Mouse (Mus musculus) kidney, adult 18-20 months (tissue): ENCODE measurements around the gene Cutc.

Source experiments
- DNase-seq: peaks from one replicate; pipeline ENCODE4 v3.0.0; 2021

Cutc gene

DNA sequence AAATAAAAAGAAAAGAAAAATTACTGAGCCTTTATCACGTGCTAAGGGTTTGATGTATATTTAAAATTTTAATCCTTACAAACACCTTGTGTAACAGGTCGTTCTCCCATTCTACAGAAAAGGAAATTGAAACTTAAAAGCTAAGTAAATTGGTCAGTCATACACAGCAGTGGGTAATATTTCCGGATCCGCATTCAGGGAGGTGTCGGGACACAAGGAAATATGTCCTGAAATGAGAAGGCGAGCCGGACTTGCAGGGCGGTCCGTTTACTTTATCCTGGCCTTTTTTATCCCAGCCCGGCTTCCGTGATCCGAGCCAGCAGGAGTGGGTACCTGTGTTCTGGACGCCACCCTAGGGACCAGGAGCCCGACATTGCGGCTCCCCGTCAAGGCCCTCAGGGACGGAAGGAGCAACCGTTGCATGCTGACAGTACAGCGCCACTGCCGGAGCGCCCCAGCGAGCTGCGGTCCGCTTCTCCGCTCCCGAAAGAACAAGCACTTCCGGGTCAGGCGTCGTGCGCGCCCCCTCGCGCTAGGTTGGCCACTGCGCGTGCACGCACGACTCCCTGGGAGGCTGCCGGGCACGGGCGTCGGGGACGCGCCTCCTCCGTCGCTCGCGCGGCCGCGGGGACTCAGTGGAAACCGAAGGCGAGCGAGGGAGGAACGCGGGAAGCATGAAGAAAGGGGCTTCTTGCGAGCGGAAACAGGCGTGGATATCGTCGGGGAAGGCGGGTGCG lies at the start of gene Cutc, which contains the start of gene Cox15:
TSS of gene Cutc (plus strand) at position 508 of the 737 bp plus-strand sequence.
TSS of gene Cox15 (minus strand) at position 512 of the 737 bp plus-strand sequence.
- peak; percentile 98 for DNase-seq

DNA sequence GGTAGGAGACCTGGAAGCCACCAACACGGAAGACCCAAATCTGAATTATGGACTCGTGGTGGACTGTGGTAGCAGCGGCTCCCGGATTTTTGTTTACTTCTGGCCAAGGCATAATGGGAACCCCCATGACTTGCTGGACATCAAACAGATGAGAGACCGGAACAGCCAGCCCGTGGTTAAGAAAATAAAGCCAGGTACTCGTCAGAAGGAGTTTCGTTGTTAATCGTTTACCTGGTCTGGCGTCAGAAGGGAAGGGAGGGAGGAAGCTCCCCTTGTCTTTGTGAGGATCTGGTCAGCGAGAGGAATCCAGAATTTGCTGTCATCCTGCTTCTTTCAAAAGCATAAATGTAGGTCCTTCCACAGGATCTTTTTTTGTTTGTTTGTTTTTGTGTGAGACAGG lies 48.6 kb upstream of the Cutc start:
- peak; percentile 60 for DNase-seq

DNA sequence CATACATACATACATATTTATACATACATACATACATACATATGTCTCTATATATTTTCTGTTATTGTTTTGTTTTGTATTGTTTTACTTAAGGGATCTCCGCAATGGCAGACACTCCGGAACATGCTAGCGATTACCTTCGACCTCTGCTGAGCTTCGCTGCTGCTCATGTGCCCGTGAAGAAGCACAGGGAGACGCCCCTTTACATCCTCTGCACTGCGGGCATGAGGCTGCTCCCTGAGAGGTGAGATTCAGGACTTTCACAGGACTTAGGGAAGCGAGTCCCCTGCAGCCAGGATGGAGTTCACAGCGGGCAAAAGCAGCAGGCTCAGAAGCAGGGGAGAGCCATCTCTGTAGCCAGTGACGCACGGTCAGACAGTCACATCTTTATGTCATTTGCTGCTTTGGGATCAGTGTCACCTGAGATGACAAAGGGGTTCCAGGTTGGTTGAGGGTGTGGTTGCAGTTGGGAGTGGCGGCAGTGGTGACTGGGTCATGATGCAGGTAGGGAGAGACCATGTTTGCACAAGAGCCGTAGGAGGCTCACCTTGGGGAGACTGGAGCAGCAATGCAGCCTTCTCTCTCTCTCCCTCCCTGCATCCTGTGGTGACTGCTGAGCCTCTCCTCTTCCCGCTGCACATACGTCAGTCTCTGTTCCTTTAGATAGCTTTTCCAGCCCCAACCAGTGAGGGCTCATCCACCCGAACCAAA lies 47.9 kb upstream of the Cutc start:
- DNase-seq, result no peak

DNA sequence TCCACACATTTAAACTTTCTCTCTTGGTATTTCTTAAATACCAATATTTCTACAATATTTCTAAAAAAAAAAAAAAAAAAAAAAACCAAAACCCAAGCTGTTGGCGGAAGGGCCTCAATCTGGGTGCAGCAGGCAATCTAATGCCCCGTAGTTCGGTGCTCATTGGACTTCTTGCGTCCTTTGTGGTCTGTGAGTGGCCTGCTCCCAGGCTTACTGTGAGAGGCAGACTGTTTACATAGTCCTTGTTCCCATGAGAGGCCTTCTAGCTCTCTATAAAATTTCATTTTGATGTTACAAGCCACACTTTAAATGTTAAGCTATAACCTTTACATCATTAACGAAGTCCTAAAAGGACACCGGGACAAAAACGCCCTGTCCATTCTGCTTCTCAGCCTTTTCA lies 44.6 kb upstream of the Cutc start:
- DNase-seq, result no peak

DNA sequence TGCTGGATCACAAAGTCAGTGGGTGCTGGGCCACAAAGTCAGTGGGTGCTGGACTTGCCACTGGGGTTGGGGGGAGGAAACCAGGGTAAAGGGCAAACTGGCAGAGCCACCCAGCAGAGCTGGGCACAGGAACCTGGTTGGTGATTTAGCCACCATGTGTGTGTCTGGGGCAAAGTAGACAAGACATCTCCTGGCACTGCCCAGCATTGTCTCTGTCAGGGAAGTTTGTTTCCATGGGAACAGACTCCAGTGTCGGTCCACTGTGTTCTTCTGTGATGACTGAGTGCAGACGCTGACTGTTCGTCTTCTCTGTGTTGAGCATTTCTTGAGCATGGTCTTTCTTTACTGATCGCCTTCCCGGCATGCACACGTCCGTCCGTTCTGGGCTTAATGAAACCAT lies 43.5 kb upstream of the Cutc start:
- DNase-seq, result no peak

DNA sequence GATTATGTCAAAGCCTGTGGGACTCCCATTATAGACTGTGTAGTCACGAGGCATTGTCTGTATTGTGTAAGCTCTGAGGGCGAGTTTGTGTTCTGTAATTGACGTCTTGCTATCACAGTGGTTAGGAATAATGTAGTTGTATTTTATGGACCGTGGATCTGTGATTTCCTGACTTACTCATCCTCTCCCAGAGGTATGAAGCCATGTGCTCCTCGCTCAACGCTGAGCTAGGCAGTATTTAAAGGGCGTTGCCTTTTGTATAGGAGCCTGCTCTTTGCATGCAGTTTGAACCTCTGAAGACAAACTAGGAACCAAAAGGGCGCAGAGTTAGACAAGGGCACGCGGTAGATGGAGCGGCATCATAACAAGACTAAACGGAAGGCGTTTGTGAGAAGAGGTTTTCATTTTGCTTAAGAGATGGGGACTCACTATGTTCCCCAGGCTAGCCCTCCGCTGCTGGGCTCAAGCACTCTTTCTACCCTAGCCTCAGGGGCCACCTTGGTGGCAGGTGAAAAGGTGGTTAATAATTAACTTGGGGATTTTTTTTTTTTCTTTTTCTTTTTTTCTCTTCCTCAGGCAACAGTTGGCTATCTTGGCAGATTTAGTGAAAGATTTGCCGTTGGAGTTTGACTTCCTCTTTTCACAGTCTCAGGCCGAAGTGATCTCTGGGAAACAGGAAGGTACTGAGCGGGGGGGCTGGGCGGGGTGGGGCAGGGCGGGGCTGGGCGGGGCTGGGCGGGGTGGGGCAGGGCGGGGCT lies 41.5 kb upstream of the Cutc start:
- DNase-seq, result peak; percentile 38

DNA sequence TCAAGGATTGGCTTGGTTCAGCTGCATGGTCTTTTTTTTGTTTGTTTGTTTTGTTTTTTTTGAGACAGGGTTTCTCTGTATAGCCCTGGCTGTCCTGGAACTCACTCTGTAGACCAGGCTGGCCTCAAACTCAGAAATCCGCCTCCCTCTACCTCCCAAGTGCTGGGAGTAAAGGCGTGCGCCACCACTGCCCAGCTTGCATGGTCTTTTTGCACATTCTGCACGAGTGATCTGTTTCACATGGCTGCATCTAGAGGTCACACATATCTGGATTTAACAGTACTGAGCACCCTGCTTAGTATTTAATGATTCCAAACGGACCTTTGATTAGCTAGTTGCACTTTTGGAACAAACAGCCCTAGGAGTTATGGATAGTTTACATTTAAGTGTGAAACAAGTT lies 40.8 kb upstream of the Cutc start:
- DNase-seq, result no peak

DNA sequence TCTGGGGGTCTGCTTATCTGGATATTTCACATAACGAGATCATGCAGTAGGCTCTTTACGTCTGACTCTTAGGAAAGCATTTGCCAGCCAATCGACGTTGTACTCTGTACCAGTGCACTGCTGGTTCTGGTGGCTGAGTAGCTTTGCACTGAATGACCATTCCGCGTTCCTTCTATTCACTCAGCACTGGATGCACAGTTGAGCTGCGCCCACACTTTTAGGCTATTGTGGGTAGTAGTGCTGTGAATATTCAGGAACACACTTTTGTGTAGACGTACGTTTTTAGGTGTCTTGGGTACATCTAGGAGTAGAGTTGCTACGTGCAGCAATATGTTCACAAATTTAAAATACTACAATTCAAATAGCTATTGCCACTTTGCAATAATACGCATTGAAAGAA lies 32.7 kb upstream of the Cutc start:
- DNase-seq, result no peak

DNA sequence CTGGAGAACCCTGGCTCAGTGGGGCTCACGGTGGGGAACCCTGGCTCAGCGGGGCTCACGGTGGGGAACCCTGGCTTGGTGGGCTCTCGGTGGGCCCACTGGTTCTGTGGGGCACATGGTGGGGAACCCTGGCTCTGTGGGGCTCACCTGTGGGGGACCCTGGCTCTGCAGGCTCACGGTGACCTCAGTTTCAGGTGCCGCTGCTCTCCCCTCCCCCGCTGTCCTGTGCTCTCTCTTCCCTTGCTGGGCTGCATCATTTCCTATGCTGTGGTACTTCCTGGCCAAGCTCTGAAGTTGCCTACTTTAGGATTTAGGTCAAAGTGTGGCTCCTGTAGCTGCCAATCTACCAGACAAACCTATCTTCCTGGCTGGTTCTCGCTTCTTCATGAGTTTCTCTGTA lies 29.9 kb upstream of the Cutc start:
- DNase-seq, result no peak

DNA sequence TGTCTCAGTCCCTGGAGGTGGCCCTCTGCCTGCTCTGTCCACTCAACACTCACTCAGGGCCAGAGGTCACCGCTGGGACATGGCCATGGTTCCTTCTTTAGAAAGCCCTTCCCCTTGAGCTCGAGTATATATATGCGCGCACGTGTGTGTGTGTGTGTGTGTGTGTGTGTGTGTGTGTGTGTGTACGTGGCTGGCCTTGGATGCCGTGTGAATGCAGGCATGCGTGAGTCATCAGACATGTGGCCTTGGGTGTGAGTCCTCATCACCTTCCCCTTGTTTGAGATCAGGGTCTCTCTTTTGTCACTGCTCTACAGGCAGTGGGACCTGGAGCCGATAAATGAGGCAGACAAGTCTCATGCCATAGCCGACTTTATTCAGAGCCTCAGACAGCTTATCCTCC lies 29.3 kb upstream of the Cutc start:
- DNase-seq, result no peak

DNA sequence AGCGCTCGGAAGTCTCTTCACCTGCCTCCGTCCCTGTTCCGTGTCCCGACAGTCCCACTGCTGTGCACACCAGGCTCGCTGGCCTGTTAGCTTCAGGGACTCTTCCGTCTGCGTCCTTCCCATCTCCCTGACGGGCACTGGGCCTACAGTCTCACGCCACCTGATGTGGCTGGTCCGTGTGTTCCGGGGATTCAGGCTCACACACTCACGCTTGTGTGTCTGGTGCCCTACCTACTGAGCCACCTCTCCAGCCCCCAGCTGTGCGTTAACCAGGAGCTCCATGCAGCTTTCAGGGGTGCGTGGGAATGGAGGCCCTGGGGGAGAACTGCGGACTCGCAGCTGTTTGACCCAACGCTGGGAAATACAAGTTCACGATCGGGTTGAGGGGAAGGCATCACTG lies 28.6 kb upstream of the Cutc start:
- DNase-seq, result no peak

DNA sequence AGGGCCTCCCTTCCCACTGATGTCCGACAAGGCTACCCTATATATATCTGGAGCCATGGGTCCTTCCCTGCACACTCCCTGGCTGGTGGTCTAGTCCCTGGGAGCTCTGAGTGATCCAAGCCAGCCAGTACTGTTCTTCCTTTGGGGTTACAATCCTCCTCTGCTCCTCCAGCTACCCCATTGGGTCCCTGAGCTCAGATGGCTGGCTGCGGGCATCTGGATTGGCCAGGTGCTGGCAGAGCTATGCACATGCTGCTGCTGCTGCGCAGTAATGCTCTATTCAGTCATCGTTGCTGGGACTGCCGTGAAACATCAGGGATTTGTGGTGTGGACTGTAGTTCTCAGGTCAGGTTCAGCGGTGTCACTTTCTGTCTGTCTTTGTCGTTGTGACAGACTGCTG lies 28.0 kb upstream of the Cutc start:
- no peak for DNase-seq

DNA sequence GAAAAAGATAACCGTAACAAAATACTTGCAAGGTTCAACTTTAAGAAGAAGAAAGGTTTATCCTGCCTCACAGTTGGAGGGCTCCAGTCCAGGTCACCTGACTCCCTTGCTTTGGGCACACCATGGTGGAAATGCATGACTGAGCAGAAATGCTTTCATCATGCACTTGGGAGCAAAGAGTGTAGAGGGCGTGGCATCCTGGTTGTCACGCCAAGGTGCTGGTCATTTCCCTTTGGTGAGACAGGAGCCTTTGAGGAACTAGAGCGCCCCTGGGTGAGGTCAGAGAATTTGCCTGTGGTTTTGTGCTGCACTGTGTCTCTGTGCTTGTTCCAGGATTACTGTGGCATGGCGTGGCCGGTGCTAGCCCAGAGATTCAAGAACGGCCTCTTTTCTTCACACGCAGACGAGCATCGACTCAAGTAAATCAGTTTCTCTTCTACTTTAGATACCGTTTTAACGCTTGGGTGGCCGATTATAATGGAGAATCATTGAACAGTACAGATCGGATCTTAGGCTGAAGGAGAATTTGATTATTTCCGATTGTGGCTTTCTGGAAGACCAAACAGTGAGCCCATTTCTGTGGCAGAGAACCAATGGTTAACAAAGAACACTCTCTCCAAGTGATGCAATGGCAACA lies 26.2 kb upstream of the Cutc start:
- no peak for DNase-seq

DNA sequence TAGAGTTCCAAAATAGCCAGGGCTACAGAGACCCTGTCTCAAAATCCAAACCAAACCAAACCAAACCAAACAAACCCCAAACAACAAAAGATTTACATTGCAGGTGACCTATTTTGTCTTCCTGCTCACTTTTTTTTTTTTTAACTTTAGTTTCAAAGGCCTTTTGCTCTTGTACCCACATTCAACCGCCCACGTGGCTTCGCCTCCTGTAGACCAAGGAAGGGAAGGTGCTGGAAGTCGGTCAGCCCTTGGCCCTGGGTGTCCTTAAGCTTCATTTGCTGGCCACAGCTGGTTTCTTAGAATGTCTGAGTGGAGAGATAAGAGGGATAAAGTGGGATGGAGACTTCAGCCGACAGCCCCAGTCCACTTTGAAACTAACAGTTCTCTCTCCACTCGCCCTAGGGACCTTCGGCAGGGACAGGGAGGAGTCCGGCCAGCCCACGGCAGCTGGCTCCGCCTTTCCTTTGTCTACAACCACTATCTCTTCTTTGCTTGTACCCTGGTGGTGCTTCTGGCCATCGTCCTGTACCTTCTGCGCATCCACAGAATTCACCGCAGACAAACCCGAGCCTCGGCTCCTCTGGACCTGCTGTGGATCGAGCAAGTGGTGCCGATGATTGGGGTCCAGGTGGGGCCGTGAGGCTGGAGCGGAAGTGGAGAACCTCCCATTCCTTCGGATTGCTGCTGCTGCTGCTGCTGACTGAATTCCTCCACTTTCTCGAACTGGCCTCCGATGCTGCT lies 23.3 kb upstream of the Cutc start:
- no peak for DNase-seq

DNA sequence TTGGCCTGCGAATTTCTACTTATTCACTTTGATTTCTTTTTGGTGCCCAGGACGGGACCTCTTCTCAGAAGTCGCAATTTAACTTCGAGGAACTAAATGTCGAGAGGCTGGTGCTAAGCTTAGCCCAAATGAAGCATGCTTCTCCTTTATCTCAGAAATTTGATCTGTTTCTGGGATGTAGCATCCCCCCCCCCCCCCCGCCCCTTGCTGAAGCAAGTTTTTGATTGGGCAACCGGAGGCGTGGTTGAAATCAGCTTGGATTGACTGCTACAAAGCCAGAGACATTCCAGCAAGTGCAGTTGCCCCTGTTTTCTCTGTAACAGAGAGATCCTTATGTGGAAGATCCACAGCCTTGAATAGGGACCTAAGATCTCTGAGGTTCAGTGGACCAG lies 22.8 kb upstream of the Cutc start:
- no peak for DNase-seq

DNA sequence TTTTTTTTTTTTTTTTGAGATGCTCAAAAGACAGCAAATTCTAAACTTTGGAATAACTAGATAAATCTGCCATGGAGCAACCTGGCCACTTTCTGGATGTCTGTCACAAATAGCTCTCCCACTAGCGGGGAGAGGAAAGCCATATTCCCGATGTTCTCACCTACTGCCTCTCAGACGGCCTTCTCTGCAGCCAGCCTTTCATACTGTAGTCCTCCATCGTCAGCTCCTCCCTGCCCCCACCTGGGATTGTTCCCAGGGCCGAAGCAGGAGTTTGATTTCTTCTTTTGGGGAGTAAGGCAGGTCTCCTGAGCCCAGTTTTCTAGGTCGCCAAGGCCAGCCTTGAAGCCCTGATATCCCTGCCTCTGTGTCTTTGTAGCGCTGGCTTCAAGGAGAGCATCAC lies 21.6 kb upstream of the Cutc start:
- no peak for DNase-seq

DNA sequence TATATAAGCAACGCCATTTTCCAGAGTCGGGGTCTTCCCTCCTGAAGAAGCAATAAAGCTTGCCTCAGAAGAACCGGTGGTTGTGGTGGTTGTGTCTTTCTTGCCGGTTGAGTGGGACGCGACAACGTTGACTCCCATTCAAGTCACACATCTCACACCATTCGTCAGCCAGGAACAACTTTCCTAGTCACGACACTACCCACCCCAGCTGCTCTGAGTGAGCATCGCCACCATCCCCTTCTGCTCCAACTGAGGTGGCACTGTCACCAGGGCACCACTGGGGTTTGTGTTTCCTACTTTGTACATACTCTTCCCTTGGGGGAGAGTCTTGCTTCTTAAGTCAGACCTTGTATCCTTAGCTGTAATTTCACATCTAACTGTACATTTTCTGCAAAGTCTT lies 14.4 kb upstream of the Cutc start:
- no peak for DNase-seq

DNA sequence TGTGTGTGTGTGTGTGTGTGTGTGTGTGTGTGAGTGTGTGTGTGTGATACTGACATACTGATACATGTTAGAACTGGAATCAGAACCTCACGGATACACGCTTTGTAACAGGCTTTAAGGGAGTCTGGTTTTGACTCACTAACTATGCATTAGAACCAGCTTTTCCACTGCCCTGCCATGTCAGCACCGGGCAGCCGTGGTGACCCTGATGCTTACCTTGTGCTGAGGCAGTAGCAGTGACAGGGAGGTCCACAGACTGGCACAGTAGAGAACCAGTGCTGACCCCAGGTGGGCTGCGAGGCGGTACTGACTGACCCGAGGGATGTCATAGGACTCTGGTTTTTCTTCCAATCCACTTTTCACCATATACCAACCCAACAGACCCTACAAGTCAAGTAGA lies 9.4 kb upstream of the Cutc start:
- DNase-seq, result no peak

DNA sequence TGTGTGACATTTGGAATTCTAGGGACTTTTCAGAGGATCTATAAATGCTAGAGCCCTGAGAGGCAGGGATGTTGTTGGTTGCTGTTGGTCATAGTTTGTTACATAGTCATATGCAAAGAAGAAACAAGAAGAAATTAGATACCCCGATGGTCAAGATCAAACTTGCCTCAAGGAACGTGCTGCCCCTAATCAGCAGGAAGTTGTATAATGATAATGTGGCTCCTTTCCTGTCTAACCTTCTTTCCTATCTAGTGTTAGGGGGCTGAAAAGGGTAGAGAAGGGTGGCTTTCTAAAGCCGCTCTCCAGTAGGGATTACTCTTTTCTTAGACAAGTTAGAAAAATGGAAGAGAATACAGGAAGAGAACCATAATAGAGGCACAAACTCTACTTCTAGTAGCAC lies 7.1 kb upstream of the Cutc start:
- no peak for DNase-seq

DNA sequence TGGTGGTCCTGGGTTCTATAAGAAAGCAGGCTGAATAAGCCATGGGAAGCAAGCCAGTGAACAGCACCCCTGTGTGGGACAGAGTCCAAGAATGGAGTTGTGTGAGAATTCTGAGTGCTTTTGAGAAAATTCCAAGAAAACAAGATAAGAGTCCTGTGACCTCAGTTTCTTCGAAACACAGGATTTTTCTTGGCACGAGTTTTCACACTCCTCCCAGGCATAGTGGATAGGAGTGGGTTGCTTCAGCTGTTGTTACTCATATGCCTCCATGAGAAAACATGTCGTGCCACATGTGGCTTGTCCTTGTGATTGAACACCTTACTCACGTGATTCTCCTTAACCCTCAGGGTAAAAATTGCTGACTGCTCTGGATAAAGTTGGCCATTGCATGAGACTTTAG lies 4.9 kb upstream of the Cutc start:
- no peak for DNase-seq

DNA sequence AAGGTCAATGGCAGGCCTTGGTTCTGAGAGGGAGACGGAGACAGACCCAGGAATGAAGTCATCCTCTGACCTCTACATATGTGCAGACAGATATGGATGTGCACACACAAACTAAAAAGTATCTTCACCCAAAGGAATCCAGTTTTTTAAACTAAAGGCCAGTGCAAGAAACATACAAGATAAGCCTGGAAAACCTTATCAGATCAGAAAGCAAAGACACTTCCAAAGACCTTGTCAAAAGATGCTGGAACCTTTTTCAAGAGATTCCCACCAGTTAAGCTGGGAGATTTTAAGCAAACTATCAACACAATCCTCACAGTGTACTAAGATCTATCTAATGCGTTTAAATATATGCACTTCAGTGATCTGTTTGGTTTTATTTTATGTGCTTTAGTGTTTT lies 2.8 kb upstream of the Cutc start:
- DNase-seq, result no peak

DNA sequence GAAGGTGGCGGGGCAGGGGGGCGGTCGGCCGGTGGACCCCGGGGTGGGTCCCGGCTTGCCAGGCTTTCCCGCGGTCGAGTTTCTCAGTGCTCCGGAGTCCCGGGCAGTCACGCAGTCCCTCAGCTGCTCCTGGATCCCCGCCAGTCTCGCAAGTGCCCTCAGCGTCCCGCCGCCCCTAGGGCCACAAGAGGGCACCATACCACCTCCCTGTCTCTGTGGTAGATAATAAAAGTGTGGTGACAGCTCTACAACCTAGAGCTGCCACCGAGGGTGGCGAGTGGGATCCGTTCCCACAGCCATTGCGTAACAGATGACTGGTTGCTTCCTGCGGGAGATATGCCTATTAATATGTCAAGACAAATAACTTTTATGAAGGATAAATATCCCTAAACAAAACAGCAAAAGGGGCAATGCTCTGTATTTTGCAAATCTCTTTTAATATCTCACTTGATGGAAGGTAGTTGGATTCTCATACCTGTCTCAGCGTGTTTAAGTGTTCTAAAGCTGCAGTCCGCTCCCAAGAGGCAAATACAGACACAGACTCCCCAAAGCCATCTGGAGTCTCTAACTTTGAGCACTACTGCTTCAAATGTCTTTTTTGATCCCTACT lies 535 bp downstream of the Cutc start:
- DNase-seq, result peak; percentile 94
